Mouse (Mus musculus): ENCODE results near the gene Wdr24. TPM values are rescaled to one million over a fixed set of nuclear protein-coding genes. Genes with fewer than 3 reads are reported as not detected.
"Not testable (repeated sequence)": the region's sequence is repeated elsewhere in the genome, so short reads cannot be mapped to it uniquely, and the experiment has no call there.

Wdr24 gene
- polyA plus RNA-seq, 1 experiment, result 6.4 TPM

DNA sequence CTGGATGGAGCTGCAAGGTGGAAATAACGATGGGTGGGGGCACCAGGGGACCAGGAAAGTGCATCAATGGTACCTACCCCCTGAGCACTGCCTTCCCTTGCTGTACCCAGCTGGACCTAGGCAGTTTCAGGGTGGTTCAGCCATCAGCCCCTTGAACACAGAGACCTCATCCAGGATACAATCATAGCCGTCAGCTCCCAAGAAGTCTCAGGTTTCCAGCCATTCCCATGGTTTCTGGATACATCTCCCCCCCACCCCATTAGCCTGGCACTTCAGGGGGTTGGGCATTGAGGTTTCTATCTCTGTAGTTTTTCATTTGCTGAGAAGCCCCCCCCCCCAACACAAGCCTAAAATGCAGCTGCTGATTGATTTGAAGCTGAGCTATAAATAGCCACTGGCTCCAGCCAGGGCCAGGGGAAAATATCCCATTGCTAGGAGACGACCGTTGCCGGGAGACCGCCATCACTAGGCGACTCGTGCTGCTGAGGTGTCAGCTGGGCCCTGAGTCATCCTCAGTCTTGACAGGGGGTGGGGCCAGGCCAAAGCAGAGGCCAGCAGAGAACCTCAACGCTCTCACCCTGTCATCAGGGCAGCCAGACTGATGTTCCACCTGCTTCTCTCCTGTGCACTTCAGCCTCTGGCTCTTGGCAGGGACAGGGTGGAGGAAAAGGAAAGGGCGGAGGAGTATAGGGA is 20.5 kb upstream of the Wdr24 start:
- no peak for TF ChIP-seq FLI1 (IDR thresholded peaks at IDR 0.05; ENCODE audit: low read length)
- TF ChIP-seq GATA1 (IDR thresholded peaks at IDR 0.05; ENCODE audit: borderline replicate concordance, low read length), result no peak
- peaks cover 4% of the 10 kb centered on the region; the same call in 1 of the 2 replicates for H3K4me1 ChIP-seq
- H3K36me3 ChIP-seq (replicated peaks; ENCODE audit: low read length), result no peaks in the 10 kb centered on the region
- no peak overlapping the region for H3K4me3 ChIP-seq (replicated peaks)
- peaks cover 50% of the 10 kb centered on the region for H3K27me3 ChIP-seq (replicated peaks)
- H3K9me3 ChIP-seq, result no peaks in the 10 kb centered on the region

DNA sequence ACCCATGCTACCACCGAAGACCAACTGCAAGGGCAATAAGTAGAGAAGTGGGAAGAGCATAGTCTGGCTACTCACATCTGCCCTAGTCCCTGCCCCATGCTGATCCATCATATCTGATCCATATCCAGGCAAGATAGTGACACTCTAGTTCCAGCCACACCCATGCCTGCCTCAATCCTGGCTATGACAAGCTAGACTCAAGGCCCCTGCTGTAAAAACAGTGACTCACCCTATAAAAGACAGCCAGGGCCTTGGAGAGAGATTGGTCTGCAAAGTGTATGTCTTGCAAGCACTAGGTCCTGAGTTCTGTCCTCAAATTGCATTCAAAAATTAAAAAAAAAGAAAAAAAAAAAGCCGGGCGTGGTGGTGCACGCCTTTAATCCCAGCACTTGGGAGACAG is 16.9 kb upstream of the Wdr24 start:
- TF ChIP-seq GATA1 (IDR thresholded peaks at IDR 0.05; ENCODE audit: borderline replicate concordance, low read length), result no peak
- no peak for TF ChIP-seq FLI1 (IDR thresholded peaks at IDR 0.05; ENCODE audit: low read length)
- Histone ChIP-seq H3K4me3 (replicated peaks) (no peak overlapping the region), H3K4me1 (peaks cover 22% of the 10 kb centered on the region), H3K9me3 (no peaks in the 10 kb centered on the region), H3K36me3 (replicated peaks; ENCODE audit: low read length) (no peaks in the 10 kb centered on the region), H3K27me3 (replicated peaks) (peaks cover 82% of the 10 kb centered on the region)

DNA sequence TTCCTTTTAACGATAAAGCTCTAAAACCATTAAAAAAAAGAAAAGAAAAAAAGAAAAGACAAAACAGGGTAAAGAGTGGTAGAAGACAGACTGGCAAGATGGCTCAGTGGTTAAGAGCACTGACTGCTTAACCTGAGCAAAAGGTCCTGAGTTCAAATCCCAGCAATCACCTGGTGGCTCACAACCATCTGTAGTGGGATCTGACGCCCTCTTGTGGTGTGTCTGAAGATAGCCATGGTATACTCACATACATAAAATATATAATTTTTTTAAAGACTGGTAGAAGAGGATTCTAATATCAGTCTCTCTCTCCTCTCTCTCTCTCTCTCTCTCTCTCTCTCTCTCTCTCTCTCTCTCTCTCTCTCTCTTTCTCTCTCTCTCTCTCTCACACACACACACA is 16.0 kb upstream of the Wdr24 start:
- not testable (repeated sequence) for H3K4me3 ChIP-seq (replicated peaks); H3K36me3 ChIP-seq (replicated peaks; ENCODE audit: low read length); H3K9me3 ChIP-seq
- peaks cover 22% of the 10 kb centered on the region for H3K4me1 ChIP-seq
- H3K27me3 ChIP-seq (replicated peaks), result peaks cover 84% of the 10 kb centered on the region

DNA sequence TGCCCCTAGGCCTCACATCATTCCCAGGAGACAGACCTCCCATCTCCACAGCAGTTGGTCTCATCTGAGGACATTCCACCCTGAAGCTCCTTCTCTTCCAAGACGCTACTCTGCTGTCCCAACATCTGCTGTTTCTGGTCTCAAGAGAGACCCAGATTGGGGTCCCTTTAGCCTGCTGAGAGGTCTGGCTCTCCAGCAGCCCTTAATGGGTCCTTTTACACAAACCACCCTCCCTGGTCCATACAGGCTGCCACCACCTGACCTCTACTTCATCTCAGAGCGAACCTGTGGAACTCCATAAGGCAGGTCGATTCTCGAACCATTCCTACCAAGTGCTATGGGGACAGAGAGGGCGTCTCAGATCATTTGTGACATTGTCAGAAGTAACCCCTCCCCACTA is 15.4 kb upstream of the Wdr24 start:
- no peak overlapping the region for H3K4me3 ChIP-seq (replicated peaks)
- H3K4me1 ChIP-seq, result peaks cover 21% of the 10 kb centered on the region
- H3K36me3 ChIP-seq (replicated peaks; ENCODE audit: low read length), result no peaks in the 10 kb centered on the region
- no peak for TF ChIP-seq GATA1 (IDR thresholded peaks at IDR 0.05; ENCODE audit: borderline replicate concordance, low read length)
- no peak for TF ChIP-seq FLI1 (IDR thresholded peaks at IDR 0.05; ENCODE audit: low read length)
- no peaks in the 10 kb centered on the region for H3K9me3 ChIP-seq
- H3K27me3 ChIP-seq (replicated peaks), result peaks cover 84% of the 10 kb centered on the region

DNA sequence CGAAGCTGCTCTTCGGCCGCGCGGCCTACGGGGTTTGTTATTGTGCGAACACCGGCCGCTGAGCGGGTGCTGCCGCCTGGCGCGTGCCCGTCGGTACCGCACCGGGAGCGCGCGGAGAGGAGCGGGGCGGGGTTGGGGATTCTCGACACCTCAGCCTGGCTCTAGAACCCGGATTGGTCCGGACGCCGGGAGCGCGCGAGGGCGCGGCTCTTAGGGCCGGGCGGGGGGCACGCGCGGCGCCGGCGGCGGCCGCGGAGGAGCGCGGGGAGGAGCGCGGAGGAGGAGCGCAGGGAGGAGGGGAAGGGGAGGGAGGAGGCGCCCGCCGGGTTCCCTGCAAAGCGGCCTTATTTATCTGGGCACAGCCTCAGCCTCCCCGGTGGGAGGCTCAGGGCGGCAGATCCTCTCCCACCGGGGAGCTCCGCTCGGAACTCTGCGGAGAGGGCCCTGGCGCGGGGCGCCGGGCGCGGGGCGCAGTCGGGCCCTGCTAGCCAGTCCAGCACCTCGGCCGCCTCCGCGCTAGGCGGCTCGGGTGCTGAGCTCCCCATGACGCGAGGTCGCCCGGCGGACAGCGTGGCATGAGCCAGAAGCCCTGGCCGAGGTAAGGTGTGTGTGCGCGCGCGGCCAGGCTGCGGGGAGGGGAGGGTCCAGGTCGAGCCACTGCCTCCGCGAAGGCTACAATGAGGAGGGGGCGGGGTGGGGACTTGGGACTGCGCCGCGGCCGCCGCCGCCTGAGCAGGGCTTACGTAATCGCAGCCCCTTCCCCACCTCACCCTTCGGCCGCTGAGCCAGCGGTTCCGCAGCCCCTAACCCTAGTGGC is 14.4 kb upstream of the Wdr24 start, which contains the start of gene Fbxl16:
Gene Fbxl16, plus strand, starts transcription at position 297 of the 817 bp plus-strand sequence.
- Histone ChIP-seq H3K36me3 (replicated peaks; ENCODE audit: low read length) (no peaks in the 10 kb centered on the region), H3K4me1 (peaks cover 24% of the 10 kb centered on the region), H3K27me3 (replicated peaks) (peaks cover 83% of the 10 kb centered on the region), H3K4me3 (replicated peaks) (peak within 1 kb of the TSS; percentile 87), H3K9me3 (no peaks in the 10 kb centered on the region)
- TF ChIP-seq GATA1 (IDR thresholded peaks at IDR 0.05; ENCODE audit: borderline replicate concordance, low read length) (no peak), FLI1 (IDR thresholded peaks at IDR 0.05; ENCODE audit: low read length) (no peak)

DNA sequence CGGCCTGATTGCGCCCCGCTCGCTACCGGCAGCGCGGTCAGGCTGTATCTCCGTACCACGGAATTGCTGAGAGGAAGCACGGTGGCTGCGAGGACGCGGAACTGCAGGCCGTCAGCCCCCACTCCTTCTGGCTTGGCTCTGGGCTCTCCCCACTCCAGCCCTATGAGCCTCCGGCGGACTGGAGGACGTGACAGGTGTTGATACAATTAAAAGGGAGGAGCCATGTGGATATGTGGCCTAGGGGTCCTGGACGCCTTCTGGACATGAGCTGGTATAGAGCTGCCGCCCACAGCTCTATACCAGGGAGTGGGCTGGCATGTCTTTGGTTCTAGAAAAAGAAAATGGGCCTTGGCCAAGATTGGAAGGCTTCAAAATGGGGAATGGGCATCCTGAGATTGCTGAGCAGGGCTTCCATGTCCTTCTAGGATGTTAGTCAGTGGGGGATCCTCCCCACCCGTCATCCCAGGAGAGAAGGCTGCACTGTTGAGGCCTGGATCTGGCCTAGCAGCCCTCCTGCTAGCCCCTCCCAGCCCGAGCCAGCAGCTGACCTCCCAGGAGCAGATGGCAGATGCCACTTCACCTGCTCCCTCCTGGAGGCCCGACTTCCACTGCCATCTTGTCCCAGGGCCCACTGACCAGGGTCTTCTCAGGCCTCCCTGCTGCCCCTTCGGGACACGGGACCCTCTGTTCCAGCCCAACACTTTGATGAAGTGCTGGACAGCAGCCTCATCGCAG is 13.7 kb upstream of the Wdr24 start:
- Histone ChIP-seq H3K9me3 (no peaks in the 10 kb centered on the region), H3K27me3 (replicated peaks) (peaks cover 86% of the 10 kb centered on the region), H3K4me3 (replicated peaks) (peak overlapping the region; percentile 87), H3K36me3 (replicated peaks; ENCODE audit: low read length) (no peaks in the 10 kb centered on the region), H3K4me1 (peaks cover 24% of the 10 kb centered on the region)
- TF ChIP-seq FLI1 (IDR thresholded peaks at IDR 0.05; ENCODE audit: low read length) (no peak), GATA1 (IDR thresholded peaks at IDR 0.05; ENCODE audit: borderline replicate concordance, low read length) (no peak)

DNA sequence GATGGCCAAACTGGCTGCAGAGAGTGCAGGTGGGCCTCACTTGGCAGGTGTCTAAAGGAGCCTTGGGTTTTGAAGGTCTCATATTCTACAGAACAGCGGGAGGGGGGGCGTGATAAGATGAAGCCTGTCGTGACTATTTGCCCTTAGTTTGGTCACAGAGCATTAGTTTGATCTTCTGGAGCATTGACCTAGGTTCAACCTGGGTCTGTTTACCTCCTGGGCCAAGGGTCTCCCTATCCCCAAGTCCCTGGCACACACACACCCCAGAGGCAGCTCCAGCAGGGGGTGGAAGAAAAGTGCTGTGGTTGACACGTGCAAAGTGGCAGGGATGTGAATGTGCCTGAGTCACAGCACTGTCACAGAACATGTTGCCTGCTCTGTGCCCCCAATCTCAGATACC is 12.5 kb upstream of the Wdr24 start:
- H3K9me3 ChIP-seq, result no peaks in the 10 kb centered on the region
- H3K4me1 ChIP-seq, result peaks cover 24% of the 10 kb centered on the region
- no peak overlapping the region for H3K4me3 ChIP-seq (replicated peaks)
- H3K36me3 ChIP-seq (replicated peaks; ENCODE audit: low read length), result no peaks in the 10 kb centered on the region
- TF ChIP-seq FLI1 (IDR thresholded peaks at IDR 0.05; ENCODE audit: low read length) (no peak), GATA1 (IDR thresholded peaks at IDR 0.05; ENCODE audit: borderline replicate concordance, low read length) (no peak)
- H3K27me3 ChIP-seq (replicated peaks), result peaks cover 88% of the 10 kb centered on the region

DNA sequence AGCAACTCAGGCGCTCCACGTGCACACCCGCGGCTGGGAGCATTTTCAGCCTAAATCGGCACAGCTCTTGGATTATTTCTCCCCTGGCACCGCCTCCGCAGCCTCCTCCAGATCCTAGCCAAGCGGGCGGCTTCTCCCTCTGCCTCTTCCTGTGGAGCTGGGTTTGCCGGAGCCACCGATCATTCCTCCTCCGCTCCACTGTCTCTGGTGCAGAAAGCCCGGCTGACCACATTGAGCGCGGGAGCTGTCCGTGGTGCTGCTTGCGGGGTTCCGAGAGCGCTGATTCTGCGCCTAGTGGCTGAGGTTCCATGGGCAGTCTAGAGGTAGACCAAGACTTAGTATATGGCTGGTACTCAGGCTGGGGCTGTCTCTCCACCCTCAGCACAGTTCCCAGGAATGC is 10.0 kb upstream of the Wdr24 start:
- Histone ChIP-seq H3K4me1 (peaks cover 26% of the 10 kb centered on the region), H3K27me3 (replicated peaks) (peaks cover 95% of the 10 kb centered on the region)

DNA sequence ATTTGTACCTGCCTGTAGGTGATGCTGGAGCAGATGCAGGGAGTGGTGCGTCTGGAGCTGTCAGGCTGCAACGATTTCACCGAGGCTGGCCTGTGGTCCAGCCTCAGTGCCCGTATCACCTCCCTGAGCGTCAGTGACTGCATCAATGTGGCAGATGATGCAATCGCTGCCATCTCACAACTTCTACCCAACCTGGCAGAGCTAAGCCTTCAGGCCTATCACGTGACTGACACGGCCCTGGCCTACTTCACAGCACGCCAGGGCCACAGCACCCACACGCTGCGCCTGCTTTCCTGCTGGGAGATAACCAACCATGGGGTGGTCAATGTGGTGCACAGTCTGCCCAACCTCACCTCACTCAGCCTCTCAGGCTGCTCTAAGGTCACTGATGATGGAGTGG is 5.8 kb upstream of the Wdr24 start:
- TF ChIP-seq GATA1 (IDR thresholded peaks at IDR 0.05; ENCODE audit: borderline replicate concordance, low read length) (no peak), FLI1 (IDR thresholded peaks at IDR 0.05; ENCODE audit: low read length) (no peak)
- H3K27me3 ChIP-seq (replicated peaks), result peaks cover 84% of the 10 kb centered on the region
- peaks cover 29% of the 10 kb centered on the region for H3K4me1 ChIP-seq
- no peaks in the 10 kb centered on the region for H3K36me3 ChIP-seq (replicated peaks; ENCODE audit: low read length)
- no peak overlapping the region for H3K4me3 ChIP-seq (replicated peaks)
- H3K9me3 ChIP-seq, result no peaks in the 10 kb centered on the region

More for the DNA sequence above, 10.0 kb upstream of the Wdr24 start:
- H3K9me3 ChIP-seq, result no peaks in the 10 kb centered on the region
- no peaks in the 10 kb centered on the region for H3K36me3 ChIP-seq (replicated peaks; ENCODE audit: low read length)
- TF ChIP-seq GATA1 (IDR thresholded peaks at IDR 0.05; ENCODE audit: borderline replicate concordance, low read length) (no peak), FLI1 (IDR thresholded peaks at IDR 0.05; ENCODE audit: low read length) (no peak)
- no peak overlapping the region for H3K4me3 ChIP-seq (replicated peaks)
